Mouse (Mus musculus) 3T3-L1 (cell line): Measurements from ENCODE around the gene Sufu.
A peak's percentile ranks its signal among the peaks of the same experiment; 100 is the strongest.

Experiments used
- DNase-seq: peaks from one replicate; pipeline ENCODE4 v3.0.0-alpha.2; 2015; ENCODE audit warnings: low read depth, low spot score

The Sufu gene

GRCm38 (mm10) chr19:46514387-46514786 is 117.7 kb downstream of the Sufu start:
- DNase-seq: no peak

DNA sequence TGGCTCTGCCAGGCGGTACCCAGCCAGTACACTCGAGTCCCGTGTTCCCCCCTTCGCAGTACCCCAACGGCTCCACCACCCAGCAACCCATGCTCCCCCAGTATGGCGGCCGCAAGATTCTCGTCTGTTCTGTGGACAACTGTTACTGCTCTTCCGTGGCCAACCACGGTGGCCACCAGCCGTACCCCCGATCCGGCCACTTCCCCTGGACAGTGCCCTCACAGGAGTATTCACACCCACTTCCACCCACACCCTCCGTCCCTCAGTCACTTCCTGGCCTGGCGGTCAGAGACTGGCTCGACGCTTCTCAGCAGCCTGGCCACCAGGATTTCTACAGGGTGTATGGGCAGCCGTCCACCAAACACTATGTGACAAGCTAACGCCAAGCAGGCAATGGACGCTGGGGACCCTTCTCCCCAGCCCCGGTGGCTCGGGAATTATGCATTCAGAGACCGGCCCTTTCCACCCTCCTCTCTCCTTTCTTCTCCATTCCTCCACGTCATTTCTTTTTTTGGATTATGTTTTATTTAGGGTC is 118.7 kb downstream of the Sufu start:
- DNase-seq: no peak

- peak; percentile 42 for DNase-seq
Observed at GRCm38 (mm10) chr19:46516667-46517528, 120.2 kb downstream of the Sufu start.

DNA sequence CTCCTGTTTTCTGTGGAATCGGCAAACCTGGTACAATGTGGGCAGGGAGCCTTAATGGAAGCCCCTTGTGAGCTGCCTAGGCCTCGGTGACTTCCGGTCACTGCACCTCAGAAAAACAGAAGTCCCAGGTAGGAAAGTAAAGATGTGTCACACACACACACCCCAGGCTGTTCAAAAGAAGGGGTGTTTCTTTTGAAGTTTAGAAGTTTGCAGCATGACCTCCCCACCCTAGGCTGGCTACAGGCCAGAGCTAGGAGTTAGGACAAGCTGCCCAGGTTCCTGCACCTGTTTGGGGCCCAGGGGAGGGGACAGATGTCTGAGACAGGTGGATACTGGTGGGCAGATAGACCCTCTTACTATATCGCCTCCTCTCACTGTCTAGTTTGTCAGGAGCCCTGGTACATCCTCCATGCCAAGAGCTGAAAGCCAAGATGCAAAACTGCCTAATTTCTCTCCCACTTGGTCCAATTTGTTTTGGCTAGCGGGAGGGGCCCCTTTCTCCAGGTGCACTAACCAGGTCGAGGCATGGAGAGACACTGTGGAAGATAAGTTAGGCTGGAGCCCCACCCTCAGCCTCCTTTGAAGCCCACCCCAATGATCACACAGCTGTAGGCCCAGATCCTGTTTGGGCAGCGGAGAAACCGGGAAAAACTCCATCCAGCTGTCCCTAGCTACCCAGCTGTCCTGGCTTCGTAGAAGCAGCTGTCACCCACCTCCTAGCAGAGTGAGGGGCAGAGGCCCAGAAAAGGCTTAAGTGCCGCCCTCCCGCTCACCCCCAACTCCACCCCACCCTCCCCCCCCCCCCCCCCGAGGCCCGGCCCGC is 121.0 kb downstream of the Sufu start:
- no peak for DNase-seq

DNA sequence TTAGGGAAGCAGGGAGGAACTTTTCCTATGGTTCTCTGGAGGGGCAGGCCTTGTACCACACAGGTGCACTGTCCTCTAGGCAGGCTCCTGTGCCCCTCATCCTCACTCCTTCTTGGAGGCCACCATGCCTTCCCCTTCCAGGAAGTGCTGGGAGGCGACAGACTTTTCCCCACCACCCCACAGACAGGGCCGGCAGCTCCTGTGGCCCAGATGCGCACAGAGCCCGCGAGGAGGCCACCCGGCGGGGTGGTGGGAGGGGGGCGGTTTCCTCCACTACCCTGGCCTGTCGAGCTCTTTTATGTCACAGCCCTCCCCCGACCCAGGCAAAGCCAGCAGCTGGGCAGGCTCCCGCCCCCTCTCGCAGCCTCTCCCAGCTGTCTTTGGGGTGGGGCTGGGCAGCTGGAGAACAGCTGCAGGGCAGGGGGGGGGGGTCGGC is 121.7 kb downstream of the Sufu start:
- no peak for DNase-seq

- no peak for DNase-seq
Observed at GRCm38 (mm10) chr19:46518828-46519621, 122.3 kb downstream of the Sufu start.

GRCm38 (mm10) chr19:46521698-46522097 is 125.0 kb downstream of the Sufu start:
- DNase-seq: peak; percentile 77

- DNase-seq: peak; percentile 94
Observed at GRCm38 (mm10) chr19:46522433-46523044, 125.8 kb downstream of the Sufu start.

DNA sequence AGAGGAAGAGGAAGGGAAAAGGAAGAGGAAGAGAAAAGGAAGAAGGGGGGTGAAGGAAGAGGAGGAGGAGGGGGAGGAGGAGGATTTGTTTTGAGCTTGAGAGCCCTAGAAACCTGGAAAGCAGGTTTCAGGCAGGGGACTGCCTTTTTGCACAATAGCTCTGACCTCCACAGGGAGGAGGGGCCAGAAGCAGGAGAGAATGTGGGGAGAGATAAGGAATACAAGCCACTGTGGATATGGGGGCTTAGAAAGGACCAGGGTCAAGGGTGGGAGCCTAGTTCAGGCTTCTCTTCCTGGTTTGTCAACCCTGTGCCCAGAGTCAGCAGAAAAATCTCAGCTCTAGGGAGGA is 126.4 kb downstream of the Sufu start:
- peak; percentile 48 for DNase-seq

DNA sequence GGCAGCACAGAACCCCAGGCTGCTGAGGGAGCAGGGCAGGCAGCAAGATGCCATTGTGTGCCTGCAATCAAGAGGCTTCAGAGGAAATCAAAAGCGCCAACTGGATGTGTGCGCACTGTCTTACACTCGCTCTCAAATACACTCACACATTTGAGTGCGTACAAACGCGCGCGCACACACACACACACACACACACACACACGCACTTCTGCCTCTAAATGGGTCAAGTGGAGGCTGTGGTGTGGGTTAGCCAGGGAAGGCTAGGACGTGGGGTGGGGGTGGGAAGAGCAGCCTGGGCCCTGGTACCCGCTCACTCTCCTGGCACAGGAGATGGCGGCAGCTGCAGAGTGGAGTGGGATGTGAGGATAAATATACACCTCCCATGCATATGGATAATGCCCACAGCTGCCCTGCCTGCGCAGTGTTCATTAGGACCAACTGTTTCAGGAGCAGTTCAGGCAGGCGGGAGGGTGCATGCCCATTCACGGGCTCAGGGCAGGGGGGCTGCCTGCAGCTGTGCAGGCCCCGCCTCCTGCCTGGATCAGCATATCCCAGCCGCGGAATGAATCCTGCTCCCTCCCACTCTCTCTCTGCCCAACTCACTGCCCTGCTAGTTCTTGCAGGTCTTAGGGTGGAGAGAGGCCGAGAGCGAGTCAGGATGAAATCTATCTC is 126.9 kb downstream of the Sufu start:
- DNase-seq: peak; percentile 76

- DNase-seq: no peak
Observed at GRCm38 (mm10) chr19:46524152-46524544, 127.5 kb downstream of the Sufu start.

- peak; percentile 73 for DNase-seq
Observed at GRCm38 (mm10) chr19:46524601-46525321, 128.1 kb downstream of the Sufu start.

- peak; percentile 77 for DNase-seq
Observed at GRCm38 (mm10) chr19:46525691-46526631, 129.3 kb downstream of the Sufu start.

GRCm38 (mm10) chr19:46527632-46528528 is 131.2 kb downstream of the Sufu start:
- no peak for DNase-seq

GRCm38 (mm10) chr19:46528529-46529213 is 132.0 kb downstream of the Sufu start:
- no peak for DNase-seq

DNA sequence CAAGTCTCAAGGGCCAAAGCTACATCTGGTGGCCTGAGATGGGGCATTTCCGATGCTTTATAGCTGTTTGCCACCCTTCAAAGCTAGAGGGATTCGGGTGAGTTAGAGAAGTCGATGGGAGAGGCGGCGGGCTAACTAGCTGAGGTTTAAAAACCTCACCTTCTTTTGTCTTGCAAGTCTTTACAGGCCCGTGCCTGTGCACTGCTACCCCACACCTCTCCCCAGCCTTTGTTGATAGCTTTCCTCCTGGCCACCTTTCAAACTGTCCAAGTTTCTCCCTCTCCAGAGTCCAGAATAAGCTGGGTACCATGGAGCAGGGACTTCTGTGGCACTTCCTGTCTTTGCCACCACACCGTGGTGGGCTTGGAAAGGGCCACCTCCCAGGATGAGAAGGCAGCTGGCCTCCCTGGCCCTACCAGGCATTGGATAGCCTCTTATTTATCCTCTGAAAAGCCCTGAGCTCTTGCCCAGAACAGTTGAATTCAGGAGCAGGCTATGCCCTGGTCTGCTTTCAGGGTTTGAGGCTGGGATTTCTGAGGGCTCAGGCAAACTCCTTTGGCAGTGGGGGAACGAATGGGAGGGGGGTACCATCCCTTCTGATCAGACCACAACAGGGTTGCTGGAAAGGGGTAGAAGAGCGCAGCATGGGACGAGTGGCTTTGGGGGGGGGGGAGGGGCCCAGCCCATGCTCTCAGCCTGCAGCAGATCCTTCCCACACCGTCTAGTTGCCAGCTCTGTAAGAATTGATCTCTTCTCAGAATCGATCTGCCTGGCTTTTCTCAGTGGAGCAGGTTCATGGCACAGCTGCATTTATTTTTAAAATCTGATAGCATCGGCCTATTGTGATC is 133.1 kb downstream of the Sufu start:
- DNase-seq: no peak
